11 mouse cellular contexts compared by ENCODE assay signal in genomic region chr14:12591829-12592228, GRCm38 (mm10).
"Had no signal": no experiment of that assay in that cellular context is flagged by ENCODE, and none has a peak within 500 bp of the region (broad histone marks: within the 10 kb centered on the region; RNA-seq: fewer than 3 reads in every experiment).

No protein-coding gene starts in this region.

- H3K4me1 ChIP-seq: limb, embryonic 13.5 days; neural tube, embryonic 13.5 days; stomach, embryonic 15.5 days had no signal

- H3K9ac ChIP-seq: limb, embryonic 13.5 days; liver, embryonic 14.5 days; neural tube, embryonic 13.5 days; stomach, embryonic 15.5 days had no signal

- H3K27ac ChIP-seq: limb, embryonic 13.5 days; liver, embryonic 14.5 days; neural tube, embryonic 13.5 days; stomach, embryonic 15.5 days had no signal

- H3K27me3 ChIP-seq: limb, embryonic 13.5 days; neural tube, embryonic 13.5 days; stomach, embryonic 15.5 days had no signal

- H3K4me3 ChIP-seq: limb, embryonic 13.5 days; neural tube, embryonic 13.5 days; stomach, embryonic 15.5 days had no signal

- DNase-seq: kidney, postnatal 25 days; layer of hippocampus, adult 9-11 months; lung, adult 18-20 months; midbrain, embryonic 14.5 days; right cerebral cortex, postnatal 14 days; thymus, adult 2 months; thymus, postnatal 25 days had no signal

- H3K9me3 ChIP-seq: limb, embryonic 13.5 days; neural tube, embryonic 13.5 days; stomach, embryonic 15.5 days had no signal

- H3K4me2 ChIP-seq: limb, embryonic 13.5 days; neural tube, embryonic 13.5 days; stomach, embryonic 15.5 days had no signal

- H3K36me3 ChIP-seq: limb, embryonic 13.5 days; stomach, embryonic 15.5 days had no signal
